Comparison of ENCODE assay signal across 22 mouse cellular contexts in the genomic region with DNA sequence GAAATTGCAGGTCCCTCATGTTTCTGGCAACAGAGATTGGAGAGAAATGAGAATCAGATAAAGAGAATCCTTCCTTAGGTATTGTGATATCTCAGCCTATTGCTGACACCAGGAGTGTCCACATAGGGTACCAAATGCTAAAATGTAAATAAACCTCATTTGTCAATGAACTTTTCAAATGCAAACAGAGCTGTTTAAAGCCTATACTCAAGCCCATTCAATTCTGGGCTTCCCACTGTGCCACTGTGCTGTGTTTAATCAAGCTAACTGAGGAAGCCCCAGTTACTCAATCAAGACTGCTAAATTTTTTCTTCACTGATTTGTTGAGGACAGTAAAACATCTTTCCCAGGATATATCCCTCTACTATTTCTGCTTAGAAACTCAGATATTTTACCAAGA.
DNase-seq lines count a peak whose midpoint lies in the region; ATAC-seq lines count a peak whose summit lies in the region.
"Had no signal": no experiment of that assay in that cellular context is flagged by ENCODE, and none has a peak within 500 bp of the region (broad histone marks: within the 10 kb centered on the region; RNA-seq: fewer than 3 reads in every experiment).

No protein-coding gene starts in this region.

- no peak overlapping the region for H3K9ac ChIP-seq in midbrain, embryonic 13.5 days (replicated peaks)
- H3K9ac ChIP-seq in forebrain, embryonic 11.5 days (ENCODE audit: low read length) = no peak overlapping the region
- H3K9ac ChIP-seq: hindbrain, embryonic 15.5 days; intestine, embryonic 15.5 days; liver, embryonic 15.5 days; lung, embryonic 15.5 days had no signal

- H3K9me3 ChIP-seq in midbrain, embryonic 13.5 days = no peaks in the 10 kb centered on the region
- no peaks in the 10 kb centered on the region for H3K9me3 ChIP-seq in midbrain, embryonic 10.5 days (replicated peaks)
- no peaks in the 10 kb centered on the region for H3K9me3 ChIP-seq in forebrain, embryonic 11.5 days (ENCODE audit: control insufficient read depth, low read length)
- H3K9me3 ChIP-seq: hindbrain, embryonic 15.5 days; intestine, embryonic 15.5 days; limb, embryonic 10.5 days; liver, embryonic 15.5 days; lung, embryonic 15.5 days had no signal

- no peak overlapping the region for H3K4me3 ChIP-seq in midbrain, embryonic 13.5 days (replicated peaks)
- H3K4me3 ChIP-seq in midbrain, embryonic 10.5 days = no peak overlapping the region
- H3K4me3 ChIP-seq in forebrain, embryonic 11.5 days (ENCODE audit: low read depth, low read length) = no peak overlapping the region
- H3K4me3 ChIP-seq: hindbrain, embryonic 15.5 days; intestine, embryonic 15.5 days; layer of hippocampus, adult 2 months; limb, embryonic 10.5 days; liver, embryonic 15.5 days; lung, embryonic 15.5 days had no signal

- H3K36me3 ChIP-seq in midbrain, embryonic 13.5 days = no peaks in the 10 kb centered on the region
- no peaks in the 10 kb centered on the region for H3K36me3 ChIP-seq in midbrain, embryonic 10.5 days
- no peaks in the 10 kb centered on the region for H3K36me3 ChIP-seq in forebrain, embryonic 11.5 days (ENCODE audit: control insufficient read depth, insufficient read depth, low read length)
- H3K36me3 ChIP-seq: hindbrain, embryonic 15.5 days; intestine, embryonic 15.5 days; limb, embryonic 10.5 days; liver, embryonic 15.5 days; lung, embryonic 15.5 days had no signal

- no peaks in the 10 kb centered on the region for H3K4me1 ChIP-seq in midbrain, embryonic 13.5 days (replicated peaks)
- H3K4me1 ChIP-seq in midbrain, embryonic 10.5 days = peaks cover 5% of the 10 kb centered on the region; the same call in 1 of the 2 replicates
- no peaks in the 10 kb centered on the region for H3K4me1 ChIP-seq in forebrain, embryonic 11.5 days (replicated peaks; ENCODE audit: control insufficient read depth, insufficient read depth, low read length)
- H3K4me1 ChIP-seq: hindbrain, embryonic 15.5 days; intestine, embryonic 15.5 days; limb, embryonic 10.5 days; liver, embryonic 15.5 days; lung, embryonic 15.5 days had no signal

- 0 out of 2 replicates have a peak, but pooled peaks have one; percentile 45 for ATAC-seq in midbrain, embryonic 13.5 days
- peak; percentile 87 for ATAC-seq in forebrain, embryonic 11.5 days (replicated peaks; ENCODE audit: low FRiP score)
- ATAC-seq: intestine, embryonic 15.5 days had no signal

- H3K27me3 ChIP-seq in midbrain, embryonic 13.5 days = no peaks in the 10 kb centered on the region
- H3K27me3 ChIP-seq in midbrain, embryonic 10.5 days (ENCODE audit: low read depth, poor library complexity, severe bottlenecking) = no peaks in the 10 kb centered on the region
- H3K27me3 ChIP-seq in forebrain, embryonic 11.5 days (ENCODE audit: control insufficient read depth, insufficient read depth, low read length) = no peaks in the 10 kb centered on the region
- H3K27me3 ChIP-seq: hindbrain, embryonic 15.5 days; intestine, embryonic 15.5 days; liver, embryonic 15.5 days; lung, embryonic 15.5 days had no signal

- DNase-seq in embryo, embryonic 11 days = peak; percentile 9
- DNase-seq in embryo, embryonic 10 days (ENCODE audit: low spot score) = no peak
- DNase-seq in midbrain, embryonic 10.5 days (ENCODE audit: low spot score) = no peak
- no peak for DNase-seq in forebrain, embryonic 11.5 days (ENCODE audit: low spot score)
- DNase-seq in retina, embryonic 14.5 days (ENCODE audit: low spot score) = peak; percentile 43
- no peak for DNase-seq in ovary, adult 18-20 months (ENCODE audit: low spot score)
- DNase-seq in lung, postnatal 25 days (ENCODE audit: low spot score) = no peak
- DNase-seq: adrenal gland, adult 2 months; cerebellum, adult 8-10 months; gastrocnemius, postnatal 36 days; kidney, adult 8-10 months; kidney, postnatal 14 days; liver; lung, postnatal 4 days; right cerebral cortex, postnatal 14 days had no signal

- H3K27ac ChIP-seq in midbrain, embryonic 13.5 days = no peak overlapping the region
- no peak overlapping the region for H3K27ac ChIP-seq in midbrain, embryonic 10.5 days (replicated peaks)
- no peak overlapping the region for H3K27ac ChIP-seq in forebrain, embryonic 11.5 days (ENCODE audit: low read depth, low read length)
- H3K27ac ChIP-seq: hindbrain, embryonic 15.5 days; intestine, embryonic 15.5 days; layer of hippocampus, adult 2 months; limb, embryonic 10.5 days; liver, embryonic 15.5 days; lung, embryonic 15.5 days had no signal

- H3K4me2 ChIP-seq in midbrain, embryonic 13.5 days (replicated peaks) = no peak overlapping the region
- H3K4me2 ChIP-seq in forebrain, embryonic 11.5 days (ENCODE audit: low read depth, low read length, severe bottlenecking) = no peak overlapping the region
- H3K4me2 ChIP-seq: hindbrain, embryonic 15.5 days; intestine, embryonic 15.5 days; liver, embryonic 15.5 days; lung, embryonic 15.5 days had no signal

Comparison
In these comparisons a context has a peak if more than half of its experiments do, and no peak if none do; other contexts are left out.
1. DNase-seq: peak in embryo, embryonic 11 days (single experiment) and retina, embryonic 14.5 days (single experiment); none in embryo, embryonic 10 days (single experiment), midbrain, embryonic 10.5 days (single experiment), forebrain, embryonic 11.5 days (single experiment), ovary, adult 18-20 months (single experiment) and lung, postnatal 25 days (single experiment).